Mouse (Mus musculus) erythroblast, embryonic 14.5 days (primary cell): ENCODE measurements around the gene Ube4b.

Experiments
- GATA1 ChIP-seq: IDR thresholded peaks from 2 replicates; pipeline ENCODE4 v1.6.1; 2012; ENCODE audit warnings: low read length, inconsistent platforms, mixed read lengths
- TAL1 ChIP-seq: IDR thresholded peaks from 3 replicates; pipeline ENCODE4 v1.6.1; 2012; ENCODE audit warnings: low read length, inconsistent platforms, mixed read lengths

DNA sequence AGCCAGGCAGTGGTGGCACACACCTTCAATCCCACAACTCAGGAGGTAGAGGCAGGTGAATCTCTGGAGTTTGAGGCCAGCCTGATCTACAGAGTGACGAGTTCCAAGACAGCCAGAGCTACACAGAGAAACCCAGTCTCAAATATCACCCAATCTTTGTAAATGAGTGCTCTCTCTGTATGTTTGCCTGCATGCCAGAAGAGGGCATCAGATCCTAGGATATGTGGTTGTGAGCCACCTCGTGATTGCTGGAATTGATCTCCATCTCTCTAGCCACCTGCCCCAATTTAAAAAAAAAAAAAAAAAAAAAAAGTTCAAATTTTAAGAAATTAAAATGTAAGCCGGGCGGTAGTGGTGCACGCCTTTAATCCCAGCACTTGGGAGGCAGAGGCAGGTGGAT lies 77.6 kb downstream of the Ube4b start:
- TF ChIP-seq TAL1 (no peak), GATA1 (no peak)
